Mouse (Mus musculus): ENCODE results near the gene Epo. TPM values are rescaled to one million over a fixed set of nuclear protein-coding genes. Genes with fewer than 3 reads are reported as not detected.

Gene Epo
- total and polyA plus RNA-seq, 2 experiments from 2014 or later: not detected

DNA sequence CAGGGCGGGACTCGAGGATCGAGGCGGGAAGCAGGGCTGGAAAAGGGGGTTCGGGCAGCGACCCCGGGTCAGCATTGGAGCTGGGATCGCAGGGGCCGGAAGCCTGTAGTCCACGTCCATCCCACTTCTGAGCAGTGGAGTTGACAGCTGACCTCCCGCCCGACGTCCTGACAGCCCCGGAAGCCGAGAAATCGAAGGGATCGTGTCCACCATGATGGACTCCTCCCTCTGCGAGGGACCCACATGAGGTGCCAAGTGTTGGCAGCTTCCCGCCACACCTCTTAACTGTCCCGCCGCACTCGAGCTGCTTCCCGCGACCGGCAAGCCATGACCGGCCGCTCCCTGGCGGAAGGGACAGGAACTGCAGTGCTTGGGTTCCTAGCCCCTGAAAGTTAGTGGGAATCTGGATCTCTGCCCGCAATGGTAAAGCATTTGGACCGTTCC lies 30.4 kb downstream of the Epo start:
- H3K27ac ChIP-seq (ENCODE audit: low read depth, low read length): peak overlapping the region; percentile 99
- H3K4me1 ChIP-seq (ENCODE audit: insufficient read depth): no peaks in the 10 kb centered on the region
- WGBS: 2% methylated on average over 30 of the region's 30 CpGs
- no peaks in the 10 kb centered on the region for H3K36me3 ChIP-seq (ENCODE audit: insufficient read depth)
- ATAC-seq (peak; percentile 74), DNase-seq (peak; percentile 93)
- H3K27me3 ChIP-seq (ENCODE audit: insufficient read depth, low read length): no peaks in the 10 kb centered on the region
- peak overlapping the region; percentile 84 for H3K9ac ChIP-seq
- H3K4me3 ChIP-seq (ENCODE audit: low read depth, low read length): peak overlapping the region; percentile 71
- peak overlapping the region; percentile 56 for H3K4me2 ChIP-seq (ENCODE audit: low read depth)
- peak; percentile 97 for TF ChIP-seq CTCF (IDR thresholded peaks at IDR 0.05; ENCODE audit: low read depth)
- no peaks in the 10 kb centered on the region for H3K9me3 ChIP-seq (ENCODE audit: low read length)

DNA sequence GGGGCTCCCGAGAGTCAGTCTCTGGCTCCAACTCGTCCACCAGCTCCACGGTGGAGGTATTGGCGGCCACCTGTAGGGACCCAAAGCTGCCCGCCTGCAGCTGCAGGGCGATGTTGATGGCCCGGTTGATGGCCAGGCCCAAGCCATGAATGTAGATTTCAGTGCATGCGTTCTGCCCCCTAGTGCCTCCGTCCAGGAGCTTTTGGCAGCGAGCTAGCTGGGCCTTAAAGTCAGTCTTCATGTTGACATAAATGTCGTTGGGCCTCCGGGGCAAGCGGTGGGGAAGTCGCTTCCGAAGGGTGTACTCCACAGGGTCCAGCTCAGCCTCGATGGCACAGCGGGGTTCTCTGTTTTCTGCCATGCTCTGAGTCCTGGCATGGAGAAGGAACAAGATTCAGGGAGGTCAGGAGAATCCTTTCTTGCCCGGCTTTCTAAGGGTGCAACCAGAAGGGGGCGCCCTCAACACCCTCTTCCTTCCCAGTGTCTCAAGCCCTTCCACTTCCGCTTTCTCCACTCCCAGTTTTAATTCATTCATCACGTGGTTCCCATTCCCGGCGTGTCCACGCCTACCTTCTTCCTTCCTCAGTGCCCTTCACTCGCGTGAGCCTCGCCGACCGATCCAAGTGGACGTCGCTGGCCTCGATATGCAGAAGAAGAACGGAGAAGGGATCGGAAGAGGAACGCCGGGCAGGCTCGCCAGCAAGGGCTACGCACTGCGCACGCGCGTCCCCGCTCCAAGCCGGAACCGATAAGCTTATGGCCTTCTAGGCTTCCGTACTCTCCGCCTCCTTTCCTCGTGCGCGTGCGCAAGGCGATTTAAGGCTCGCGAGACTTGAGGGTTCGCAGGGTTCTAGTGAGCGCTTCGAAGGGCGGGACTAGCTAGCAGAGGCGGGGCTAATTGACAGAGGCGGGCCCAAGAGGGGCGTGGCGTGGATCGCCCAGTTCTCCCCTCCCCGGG lies 31.1 kb downstream of the Epo start, which contains the start of gene Pop7:
Gene Pop7, minus strand, starts transcription at position 810 of the 958 bp plus-strand sequence.
- WGBS: 3% methylated on average over 63 of the region's 64 CpGs
- DNase-seq (peak; percentile 100), ATAC-seq (peak; percentile 97)
- H3K27ac ChIP-seq (ENCODE audit: low read depth, low read length): peak within 1 kb of the TSS; percentile 99
- no peaks in the 10 kb centered on the region for H3K36me3 ChIP-seq (ENCODE audit: insufficient read depth)
- no peaks in the 10 kb centered on the region for H3K9me3 ChIP-seq (ENCODE audit: low read length)
- H3K27me3 ChIP-seq (ENCODE audit: insufficient read depth, low read length): no peaks in the 10 kb centered on the region
- no peaks in the 10 kb centered on the region for H3K4me1 ChIP-seq (ENCODE audit: insufficient read depth)
- peak within 1 kb of the TSS; percentile 86 for H3K4me2 ChIP-seq (ENCODE audit: low read depth)
- peak; percentile 87 for TF ChIP-seq CTCF (IDR thresholded peaks at IDR 0.05; ENCODE audit: low read depth)
- H3K4me3 ChIP-seq (ENCODE audit: low read depth, low read length): peak within 1 kb of the TSS; percentile 71
- H3K9ac ChIP-seq: peak within 1 kb of the TSS; percentile 84

DNA sequence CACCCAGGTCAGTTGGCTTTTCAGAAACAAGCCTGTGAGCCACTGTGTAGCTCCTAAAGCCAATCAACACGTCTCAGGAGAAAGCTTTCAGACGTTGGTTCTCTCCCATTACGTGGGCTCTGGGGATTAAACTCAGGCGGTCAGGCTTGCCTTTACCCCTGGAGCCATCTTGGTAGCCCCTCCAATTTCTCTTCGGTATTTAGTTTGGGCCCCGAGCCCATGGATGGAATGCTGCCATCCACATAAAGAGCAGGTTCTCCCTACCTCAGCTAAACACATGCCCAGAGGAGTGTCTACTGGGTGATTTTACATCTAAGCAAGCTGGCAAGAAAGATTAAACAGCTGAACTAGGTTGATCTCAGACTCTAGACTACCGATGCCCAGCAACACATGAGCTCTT lies 32.9 kb downstream of the Epo start:
- no peak overlapping the region for H3K27ac ChIP-seq (ENCODE audit: low read depth, low read length)
- no peak overlapping the region for H3K4me3 ChIP-seq (ENCODE audit: low read depth, low read length)
- no peaks in the 10 kb centered on the region for H3K4me1 ChIP-seq (ENCODE audit: insufficient read depth)
- H3K27me3 ChIP-seq (ENCODE audit: insufficient read depth, low read length): no peaks in the 10 kb centered on the region
- 90% methylated on average over 7 of the region's 7 CpGs for WGBS
- H3K4me2 ChIP-seq (ENCODE audit: low read depth): no peak overlapping the region
- no peak for ATAC-seq
- H3K36me3 ChIP-seq (ENCODE audit: insufficient read depth): no peaks in the 10 kb centered on the region
- H3K9me3 ChIP-seq (ENCODE audit: low read length): no peaks in the 10 kb centered on the region
- no peak for TF ChIP-seq CTCF (IDR thresholded peaks at IDR 0.05; ENCODE audit: low read depth)
- no peak overlapping the region for H3K9ac ChIP-seq
- DNase-seq: no peak

DNA sequence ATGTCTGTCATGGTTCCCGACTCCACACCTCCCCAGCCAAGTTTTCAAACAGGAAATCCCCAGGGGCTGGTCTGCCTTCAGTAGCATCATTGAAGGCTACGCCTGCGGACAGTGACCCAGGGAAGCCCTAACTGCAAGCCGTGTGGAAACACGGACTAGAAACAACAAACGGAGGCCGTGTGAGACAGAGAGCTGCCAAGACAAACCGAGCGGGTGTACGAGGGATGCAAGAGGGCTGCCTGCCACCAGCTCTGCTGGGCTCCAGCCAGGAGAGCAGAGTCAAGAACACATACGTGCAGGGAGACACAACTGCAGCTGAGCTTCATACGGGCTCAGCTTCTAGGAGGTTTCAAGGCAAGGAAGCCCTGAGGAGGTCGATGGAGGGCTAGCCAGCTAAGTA lies 39.2 kb downstream of the Epo start:
- Histone ChIP-seq H3K36me3 (ENCODE audit: insufficient read depth) (no peaks in the 10 kb centered on the region), H3K4me3 (ENCODE audit: low read depth, low read length) (no peak overlapping the region), H3K27me3 (ENCODE audit: insufficient read depth, low read length) (no peaks in the 10 kb centered on the region), H3K4me1 (ENCODE audit: insufficient read depth) (no peaks in the 10 kb centered on the region), H3K9ac (no peak overlapping the region), H3K27ac (ENCODE audit: low read depth, low read length) (no peak overlapping the region), H3K9me3 (ENCODE audit: low read length) (no peaks in the 10 kb centered on the region), H3K4me2 (ENCODE audit: low read depth) (no peak overlapping the region)
- DNase-seq: peak; percentile 13
- ATAC-seq: no peak
- 64% methylated on average over 13 of the region's 13 CpGs for WGBS
- no peak for TF ChIP-seq CTCF (IDR thresholded peaks at IDR 0.05; ENCODE audit: low read depth)

DNA sequence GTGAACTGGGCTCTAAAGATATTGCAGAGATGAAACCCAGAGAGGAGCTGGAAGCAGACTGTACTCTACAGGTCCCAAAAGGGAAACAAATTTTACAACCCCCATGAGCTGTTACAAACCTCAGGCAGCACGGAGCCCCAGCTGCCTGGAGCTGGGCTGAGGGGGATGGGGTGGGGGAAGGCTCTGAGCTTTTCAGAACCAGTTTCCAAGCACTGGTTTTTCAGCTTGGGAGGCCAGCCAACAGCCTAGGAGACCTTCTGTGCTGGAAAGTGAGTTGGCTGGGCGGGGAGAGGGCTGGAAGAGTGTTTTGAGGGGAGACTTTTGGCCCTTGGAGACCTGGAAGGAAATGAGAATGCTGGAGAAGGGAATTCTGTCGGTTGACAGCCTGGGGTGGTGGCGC lies 41.5 kb downstream of the Epo start:
- Histone ChIP-seq H3K4me2 (ENCODE audit: low read depth) (no peak overlapping the region), H3K27me3 (ENCODE audit: insufficient read depth, low read length) (no peaks in the 10 kb centered on the region), H3K4me1 (ENCODE audit: insufficient read depth) (no peaks in the 10 kb centered on the region), H3K27ac (ENCODE audit: low read depth, low read length) (no peak overlapping the region), H3K9ac (no peak overlapping the region), H3K36me3 (ENCODE audit: insufficient read depth) (no peaks in the 10 kb centered on the region), H3K4me3 (ENCODE audit: low read depth, low read length) (no peak overlapping the region), H3K9me3 (ENCODE audit: low read length) (no peaks in the 10 kb centered on the region)
- TF ChIP-seq CTCF (IDR thresholded peaks at IDR 0.05; ENCODE audit: low read depth): no peak
- 63% methylated on average over 4 of the region's 4 CpGs for WGBS
- DNase-seq (peak; percentile 10), ATAC-seq (no peak)

DNA sequence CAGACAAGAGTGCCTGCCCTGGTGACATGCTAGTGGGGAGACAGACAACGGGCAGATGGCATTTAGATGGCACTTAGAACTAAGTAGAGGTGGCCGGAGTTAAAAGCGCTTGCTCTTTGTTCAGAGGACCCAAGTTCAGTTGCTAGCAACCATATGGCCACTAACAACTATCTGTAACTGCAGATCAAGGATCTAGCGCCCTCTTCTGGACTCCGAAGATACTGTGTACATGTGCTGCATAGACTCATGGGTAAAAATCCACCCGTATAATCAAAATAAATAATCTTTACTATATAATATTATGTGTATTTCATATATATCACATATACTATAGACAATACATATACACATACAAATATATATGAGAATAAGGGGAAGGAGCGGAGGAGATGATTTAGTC lies 45.4 kb downstream of the Epo start:
- no peak overlapping the region for H3K4me2 ChIP-seq (ENCODE audit: low read depth)
- H3K9me3 ChIP-seq (ENCODE audit: low read length): no peaks in the 10 kb centered on the region
- H3K4me3 ChIP-seq (ENCODE audit: low read depth, low read length): no peak overlapping the region
- 90% methylated on average over 7 of the region's 7 CpGs for WGBS
- no peak overlapping the region for H3K9ac ChIP-seq
- no peaks in the 10 kb centered on the region for H3K4me1 ChIP-seq (ENCODE audit: insufficient read depth)
- H3K27ac ChIP-seq (ENCODE audit: low read depth, low read length): no peak overlapping the region
- TF ChIP-seq CTCF (IDR thresholded peaks at IDR 0.05; ENCODE audit: low read depth): no peak
- no peaks in the 10 kb centered on the region for H3K36me3 ChIP-seq (ENCODE audit: insufficient read depth)
- DNase-seq (no peak), ATAC-seq (no peak)
- H3K27me3 ChIP-seq (ENCODE audit: insufficient read depth, low read length): peaks cover 5% of the 10 kb centered on the region

DNA sequence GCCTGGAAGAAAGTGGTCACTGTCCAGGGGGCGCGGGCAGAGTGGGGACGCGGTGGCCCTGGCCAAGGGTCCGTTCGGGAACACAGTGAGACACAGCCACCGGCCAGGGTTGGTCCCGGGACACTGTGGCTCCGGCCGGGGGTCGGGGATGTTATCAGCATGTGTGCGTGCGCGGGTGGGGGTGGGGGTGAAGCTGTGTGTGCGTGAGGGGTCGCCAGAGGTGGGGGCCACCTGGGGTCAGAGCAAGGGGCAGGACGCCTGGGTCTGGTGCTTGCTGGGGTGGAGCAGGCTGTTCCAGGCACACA lies 47.2 kb downstream of the Epo start:
- Histone ChIP-seq H3K27me3 (ENCODE audit: insufficient read depth, low read length) (peaks cover 5% of the 10 kb centered on the region), H3K4me3 (ENCODE audit: low read depth, low read length) (peak overlapping the region; percentile 11; the same call in 1 of the 2 replicates), H3K27ac (ENCODE audit: low read depth, low read length) (no peak overlapping the region), H3K4me1 (ENCODE audit: insufficient read depth) (no peaks in the 10 kb centered on the region; the same call in 1 of the 2 replicates), H3K4me2 (ENCODE audit: low read depth) (peak overlapping the region; percentile 29), H3K9ac (no peak overlapping the region), H3K9me3 (ENCODE audit: low read length) (no peaks in the 10 kb centered on the region), H3K36me3 (ENCODE audit: insufficient read depth) (no peaks in the 10 kb centered on the region)
- 2% methylated on average over 17 of the region's 17 CpGs for WGBS
- ATAC-seq (no peak), DNase-seq (no peak)
- no peak for TF ChIP-seq CTCF (IDR thresholded peaks at IDR 0.05; ENCODE audit: low read depth)
